Mouse (Mus musculus) testis, adult 2 months (tissue): Measurements from ENCODE around the gene Tmod4.
"Not testable (repeated sequence)": the region's sequence is repeated elsewhere in the genome, so short reads cannot be mapped to it uniquely, and the experiment has no call there.

ENCODE experiments used
- CTCF ChIP-seq: fragments of 200-500 bp; IDR thresholded peaks from 2 replicates; pipeline ENCODE4 v1.5.1; 2012; ENCODE audit warnings: low read depth, mild to moderate bottlenecking, inconsistent platforms, low read length, moderate library complexity; ENCODE audit not compliant: control insufficient read depth, insufficient read depth, insufficient replicate concordance
- POLR2A ChIP-seq: fragments of 200-500 bp; IDR thresholded peaks from 2 replicates; pipeline ENCODE4 v1.6.1; 2012; ENCODE audit warnings: low read depth, mild to moderate bottlenecking, inconsistent platforms, low read length, moderate library complexity; ENCODE audit not compliant: control insufficient read depth

DNA sequence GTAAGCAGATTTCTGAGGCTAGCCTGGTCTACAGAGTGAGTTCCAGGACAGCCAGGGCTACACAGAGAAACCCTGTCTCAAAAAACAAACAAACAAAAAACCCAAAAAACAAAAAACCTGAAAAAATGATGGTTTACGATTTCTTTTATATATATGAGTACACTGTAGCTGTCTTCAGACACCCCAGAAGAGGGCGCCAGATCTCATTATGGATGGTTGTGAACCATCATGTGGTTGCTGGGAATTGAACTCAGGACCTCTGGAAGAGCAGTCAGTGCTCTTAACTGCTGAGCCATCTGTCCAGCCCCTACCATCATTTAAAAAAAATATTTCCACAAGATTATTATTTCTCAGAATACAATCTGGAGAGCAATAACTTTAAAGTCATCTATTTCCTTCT lies 8.1 kb downstream of the Tmod4 start:
- TF ChIP-seq POLR2A, CTCF: not testable (repeated sequence)
